Mouse (Mus musculus) adrenal gland, postnatal 36 days (tissue): ENCODE data around the gene Kazn. TPM values are rescaled to one million over a fixed set of nuclear protein-coding genes. Genes with fewer than 3 reads are reported as not detected.

Source experiments
- DNase-seq, 2 experiments: peaks; one replicate each; pipeline ENCODE4 v3.0.0; 2021; ENCODE audit warnings: mixed read lengths in 1 of 2
- total RNA-seq, 2 experiments: library from RNA; stranded (reverse); gene quantifications; 2 replicates each; pipeline ENCODE4 v1.2.3; 2021

Gene Kazn
- total RNA-seq, 2 experiments from 2014 or later: 21.7 to 25.1 TPM

DNA sequence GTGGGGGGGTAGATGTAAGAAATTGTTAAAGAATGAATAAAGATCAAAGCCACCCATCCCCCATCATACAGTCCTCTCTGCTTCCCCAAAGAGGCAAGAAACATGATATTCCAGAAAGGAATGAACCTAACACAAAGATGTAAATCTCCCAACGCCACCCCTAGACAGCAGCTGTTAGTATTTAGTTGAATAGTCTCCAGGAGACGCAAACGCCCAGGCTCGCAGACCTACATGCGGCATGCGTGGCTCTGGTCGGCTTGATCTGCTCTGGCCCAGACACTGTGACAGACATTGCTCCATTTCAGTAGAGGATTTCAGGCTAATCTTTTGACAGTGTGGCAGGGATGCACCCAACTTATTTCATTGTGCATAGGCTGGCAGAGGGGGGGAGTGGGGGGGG is 120.7 kb downstream of the Kazn start:
- no peak for DNase-seq

DNA sequence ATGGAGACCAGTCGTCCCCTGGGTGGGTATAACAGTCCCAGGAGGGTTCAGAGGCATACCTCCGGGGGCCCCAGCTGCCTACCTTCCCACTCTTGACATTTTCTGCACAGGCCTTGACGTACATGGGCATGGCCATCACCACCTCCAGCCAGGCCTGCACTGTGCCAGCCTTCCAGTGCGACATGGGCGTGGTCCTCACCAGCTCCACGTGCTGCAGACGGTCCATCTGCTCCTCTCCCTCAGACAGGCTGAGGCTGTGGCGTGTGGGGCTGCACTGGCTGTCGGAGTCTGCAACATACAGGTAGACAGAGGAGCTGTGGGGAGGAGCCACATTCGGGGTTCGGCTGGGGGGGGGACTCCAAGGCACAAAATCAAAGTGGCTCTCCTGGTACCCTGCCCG is 121.2 kb downstream of the Kazn start:
- no peak for DNase-seq

DNA sequence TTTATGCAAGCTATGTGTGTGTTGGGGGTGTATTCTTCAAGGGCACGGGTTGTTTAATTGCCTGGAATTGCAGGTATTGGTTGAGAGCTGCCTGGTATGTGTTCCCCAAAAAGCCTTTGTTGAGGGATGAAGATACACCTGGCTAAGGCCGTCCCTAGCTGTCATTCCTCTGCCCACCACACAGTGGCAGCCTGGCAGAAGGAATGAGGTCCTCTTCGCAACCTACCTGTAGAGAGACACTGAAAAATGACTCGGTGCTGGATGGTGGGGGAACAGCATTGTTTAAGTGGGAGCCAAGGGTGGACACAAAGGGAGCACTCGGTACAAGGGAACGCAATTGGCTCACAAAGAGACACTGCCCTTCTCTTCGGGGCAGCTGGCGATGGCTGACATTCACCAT is 125.9 kb downstream of the Kazn start:
- peak; percentile 30 to 35 for DNase-seq

DNA sequence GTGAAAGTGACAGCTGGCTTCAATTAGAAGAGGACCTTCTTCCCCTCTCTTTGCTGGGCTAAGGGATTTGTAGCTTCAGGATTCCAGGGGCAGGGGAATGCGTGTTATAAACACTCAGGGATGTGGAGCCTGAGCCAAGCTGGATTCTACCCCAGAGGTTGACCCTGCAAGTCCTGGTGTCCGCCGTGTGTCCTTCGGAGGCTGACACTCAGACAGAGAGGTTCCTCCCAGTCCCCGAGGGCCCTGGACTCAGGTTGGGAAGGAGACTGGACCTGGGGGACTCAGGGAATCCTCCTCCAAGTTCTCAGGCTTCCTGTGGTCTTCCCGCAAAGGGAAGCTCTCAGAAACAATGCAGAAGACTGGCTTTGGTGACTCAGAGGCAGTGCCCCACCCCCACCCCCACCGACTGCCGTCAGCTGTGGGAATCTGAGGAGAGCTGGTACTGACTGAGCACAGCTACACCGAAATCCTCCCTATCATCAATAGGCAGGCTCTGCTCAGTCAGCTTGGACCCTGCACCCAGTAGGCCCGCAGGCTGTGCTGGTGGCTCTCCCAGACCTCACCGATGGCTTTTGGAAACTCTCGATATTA is 136.0 kb downstream of the Kazn start:
- DNase-seq: peak in 1 of 2 experiments; percentile 55

DNA sequence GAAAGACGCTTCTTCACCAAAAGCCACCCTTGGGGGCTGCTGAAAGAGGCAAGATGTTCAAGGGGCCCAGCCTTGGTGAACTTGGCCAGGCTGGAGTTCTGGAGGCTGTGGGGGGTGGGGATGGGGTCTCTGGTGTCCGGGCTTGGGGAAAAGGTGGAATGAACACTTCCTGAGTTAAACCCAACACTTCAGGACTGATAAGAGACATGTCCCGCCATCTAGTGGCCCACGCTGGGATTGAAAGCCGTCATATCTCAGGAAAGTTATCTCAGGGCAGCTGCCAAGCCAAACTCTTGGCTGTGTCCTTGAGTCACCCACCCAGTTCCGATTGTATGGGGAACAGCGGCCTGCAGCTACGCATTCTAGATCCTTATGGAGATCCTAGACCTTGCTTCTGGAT is 140.9 kb downstream of the Kazn start:
- peak; percentile 84 to 85 for DNase-seq

DNA sequence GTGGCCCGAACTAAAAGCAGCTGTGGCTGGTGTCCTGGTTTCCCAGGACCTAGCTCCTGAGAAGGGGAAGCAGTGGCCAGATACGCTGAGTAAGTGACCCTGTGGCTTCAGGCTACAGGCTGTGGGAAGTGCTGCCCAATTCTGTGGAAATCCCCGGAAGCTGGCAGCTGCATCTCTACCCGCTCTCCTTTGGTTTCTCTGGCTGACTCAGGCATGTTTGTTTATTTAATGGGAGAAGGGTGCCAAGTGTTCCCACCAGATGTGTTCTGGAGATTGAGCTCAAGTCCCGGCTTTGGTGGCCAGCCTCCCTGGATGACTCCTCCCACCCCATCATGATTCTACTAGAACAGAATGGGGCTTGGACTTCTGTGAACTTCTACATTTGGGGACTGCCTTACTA is 141.3 kb downstream of the Kazn start:
- peak; percentile 70 to 77 for DNase-seq

DNA sequence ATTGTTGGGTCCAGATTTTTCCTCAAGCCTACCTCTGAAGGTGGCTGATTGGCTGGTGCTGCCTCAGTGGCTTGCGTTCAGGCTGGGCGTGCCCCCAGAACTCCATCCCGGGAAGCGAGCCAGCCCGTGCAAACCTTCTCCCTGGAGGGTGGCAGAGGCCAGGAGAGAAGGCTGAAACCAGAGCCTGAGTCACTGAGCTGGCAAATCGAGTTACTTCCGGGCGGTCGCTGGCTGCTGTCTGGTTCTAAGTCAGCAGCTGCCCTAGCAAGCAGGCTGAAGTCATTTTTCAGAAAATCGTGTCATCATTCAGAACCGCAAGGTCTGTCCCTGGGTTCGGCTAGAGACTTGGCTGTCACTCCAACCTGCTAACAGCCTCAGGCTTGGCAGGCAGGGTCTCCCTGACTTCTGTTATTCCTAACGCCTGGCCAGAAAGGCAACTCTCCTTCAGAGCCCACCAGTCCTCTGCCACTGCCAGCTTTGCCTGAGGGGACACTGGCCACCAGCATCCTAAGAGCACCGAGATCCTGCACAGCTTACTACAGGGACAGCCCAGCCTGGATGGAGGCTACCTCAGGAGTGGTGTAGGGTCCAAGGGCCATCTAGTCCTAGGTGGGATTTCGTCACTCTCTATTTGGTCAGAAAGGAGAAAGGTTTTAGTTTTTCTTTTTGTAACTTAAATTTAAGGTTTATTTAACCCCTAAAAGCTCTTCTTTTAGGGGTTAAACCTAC is 143.5 kb downstream of the Kazn start:
- peak; percentile 90 to 94 for DNase-seq

DNA sequence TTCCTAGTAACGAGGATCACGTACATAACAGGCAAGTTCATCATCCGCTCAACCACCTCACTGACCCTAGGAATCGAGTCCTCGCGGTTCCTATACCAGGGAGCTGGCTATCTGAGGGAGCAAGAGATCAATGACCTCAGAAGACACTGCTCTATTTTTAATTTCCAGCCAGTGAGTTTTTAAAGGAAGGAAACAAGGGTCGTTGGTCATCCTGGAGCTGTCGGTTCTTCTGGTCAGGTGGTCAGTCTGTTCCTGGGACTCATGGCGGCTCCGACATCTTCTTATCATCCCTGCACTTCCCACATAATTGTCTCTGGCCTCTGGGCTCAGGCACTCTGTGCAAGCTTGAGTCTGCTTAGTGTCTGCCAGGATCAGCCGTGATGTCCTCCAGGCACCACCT is 144.8 kb downstream of the Kazn start:
- no peak for DNase-seq

DNA sequence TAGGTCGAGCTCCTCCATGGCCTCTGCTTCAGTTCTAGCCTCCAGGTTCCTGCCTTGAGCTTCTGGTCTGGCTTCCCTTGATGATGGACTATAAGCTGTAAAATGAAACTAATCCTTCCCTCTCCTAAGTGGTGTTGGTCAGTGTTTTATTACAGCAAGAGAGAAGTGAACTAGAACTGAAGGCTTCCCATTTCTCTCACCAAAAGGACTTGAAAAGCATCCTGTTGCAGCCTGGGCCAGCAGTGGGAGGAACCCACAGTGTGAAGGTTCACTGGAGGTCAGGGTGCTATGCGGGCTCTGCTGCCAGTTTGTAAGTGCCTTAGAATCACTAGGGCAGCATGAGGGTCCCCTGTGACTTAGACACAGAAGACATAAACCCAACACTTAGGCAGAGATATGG is 148.1 kb downstream of the Kazn start:
- DNase-seq: no peak

DNA sequence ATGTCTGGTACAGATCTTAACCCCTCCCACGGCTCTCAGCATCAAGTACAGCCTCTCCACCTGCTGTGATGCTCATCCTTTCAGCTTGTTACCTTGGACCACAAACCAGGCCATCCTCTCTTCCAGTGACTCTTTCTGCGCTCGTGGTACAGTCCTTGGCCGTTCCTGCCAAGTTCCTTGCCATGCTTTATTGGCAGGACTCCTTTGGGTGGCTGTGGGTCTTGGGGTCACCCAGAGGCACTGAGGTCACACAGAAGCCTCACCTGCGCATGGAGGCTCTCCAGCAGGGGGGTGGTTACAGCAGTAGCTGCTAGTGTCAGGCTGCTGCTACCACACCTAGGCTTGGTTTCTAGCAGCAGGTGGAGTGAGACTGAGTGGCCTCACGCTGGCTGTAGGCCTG is 149.2 kb downstream of the Kazn start:
- DNase-seq: no peak

DNA sequence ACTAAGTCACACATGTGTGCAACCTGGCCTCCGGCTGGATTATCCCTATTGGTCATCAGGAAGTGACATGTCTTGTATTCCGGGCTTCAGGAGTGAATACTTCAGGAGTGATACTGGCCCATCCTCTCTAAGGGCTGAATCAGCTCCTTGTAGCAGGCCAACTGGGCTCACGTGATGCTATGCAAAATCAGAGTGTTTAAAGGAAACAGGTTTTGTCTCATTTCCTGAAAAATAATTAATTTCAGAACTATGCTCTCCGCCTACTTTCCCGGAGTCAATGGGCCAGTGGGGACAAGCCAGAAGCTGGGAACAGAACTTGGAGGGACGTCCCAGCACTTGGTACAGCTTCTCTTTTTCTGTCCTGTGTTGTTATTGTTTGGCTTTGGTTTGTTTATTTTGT is 150.4 kb downstream of the Kazn start:
- no peak for DNase-seq

DNA sequence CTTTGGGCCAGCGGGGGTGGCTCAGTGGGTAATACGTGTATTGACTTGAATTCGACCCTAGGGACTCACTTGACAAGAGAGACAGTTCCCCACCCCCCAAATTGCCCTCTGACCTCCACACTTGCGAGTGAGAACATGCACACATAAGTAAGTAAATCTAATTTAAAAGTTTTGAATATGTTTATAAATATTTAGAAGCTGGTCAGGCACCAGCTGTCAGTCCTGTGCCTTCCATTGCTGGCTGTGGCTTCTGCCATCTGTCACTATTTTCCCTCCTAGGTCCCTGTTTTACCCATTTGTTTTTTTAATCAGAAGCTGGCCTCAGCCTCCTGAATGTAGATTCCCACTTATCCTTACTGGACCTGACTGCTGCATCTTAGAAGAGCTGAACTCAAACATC is 150.8 kb downstream of the Kazn start:
- no peak for DNase-seq

DNA sequence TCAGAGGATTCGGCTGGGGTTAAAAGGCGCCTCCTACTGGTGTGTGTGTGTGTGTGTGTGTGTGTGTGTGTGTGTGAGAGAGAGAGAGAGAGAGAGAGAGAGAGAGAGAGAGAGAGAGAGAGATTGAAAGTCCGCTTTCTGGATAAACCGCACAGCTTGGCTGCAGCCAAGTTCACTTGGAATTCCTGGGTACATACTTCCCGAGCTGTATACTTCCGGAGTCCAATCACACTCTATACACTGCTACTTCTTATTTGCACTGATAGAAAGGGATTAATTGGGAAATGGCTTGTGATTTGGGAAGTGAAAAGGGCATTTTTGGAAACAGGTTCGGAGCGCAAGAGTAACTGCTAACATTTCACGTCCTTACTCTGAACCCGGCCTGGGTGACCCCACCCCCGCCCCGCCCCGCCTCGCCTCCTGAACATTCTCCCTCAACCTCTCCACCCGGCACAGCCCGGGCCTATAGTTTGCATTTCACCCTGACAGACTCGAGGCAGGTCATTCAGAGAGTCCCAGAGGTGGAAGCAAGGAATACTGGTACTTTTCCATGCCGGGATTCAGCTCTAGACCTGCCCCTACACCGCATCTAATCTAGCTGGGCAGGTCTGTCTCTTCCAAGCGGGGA is 154.2 kb downstream of the Kazn start:
- no peak for DNase-seq

DNA sequence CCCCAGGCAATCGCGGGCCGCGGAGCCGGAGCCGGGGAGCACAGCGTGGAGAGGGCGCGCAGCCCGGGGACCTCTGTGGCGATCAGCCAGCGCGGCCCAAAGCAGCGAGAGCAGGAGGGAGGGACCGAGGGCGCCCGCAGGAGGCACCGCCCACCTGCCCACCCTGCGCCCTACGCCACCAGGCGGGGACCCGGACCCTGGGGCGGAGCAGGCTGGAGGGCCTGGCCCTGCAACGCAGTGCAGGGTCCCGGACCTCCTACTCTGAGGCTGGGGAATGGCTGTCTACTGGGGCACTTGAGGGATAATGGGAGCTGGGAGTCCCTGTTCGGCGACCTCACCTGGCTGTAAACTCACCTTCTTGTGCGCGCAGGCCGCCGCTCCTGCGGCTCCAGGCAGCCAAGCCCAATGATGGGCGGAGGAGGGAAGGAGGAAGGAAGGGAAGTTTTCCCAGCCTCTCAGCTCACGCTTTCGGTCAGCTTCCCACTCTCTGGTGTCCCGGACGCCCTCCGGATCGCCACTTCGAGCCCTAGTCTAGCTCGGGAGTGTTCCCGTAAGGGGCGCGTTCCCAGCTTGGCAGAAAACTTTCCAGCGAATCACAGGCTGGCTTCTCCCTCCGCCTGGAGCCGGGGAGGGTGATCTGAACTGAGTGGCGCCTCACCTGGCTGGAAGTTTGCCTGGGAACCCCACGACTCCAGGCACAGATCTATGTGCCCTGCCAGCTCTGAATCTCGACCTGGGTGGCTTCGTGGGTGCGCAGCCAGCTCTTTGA is 154.9 kb downstream of the Kazn start, which contains the start of gene Tmem51:
Tmem51 (minus strand) TSS at position 174 of the 769 bp plus-strand sequence.
- DNase-seq: peak; percentile 72 to 82

DNA sequence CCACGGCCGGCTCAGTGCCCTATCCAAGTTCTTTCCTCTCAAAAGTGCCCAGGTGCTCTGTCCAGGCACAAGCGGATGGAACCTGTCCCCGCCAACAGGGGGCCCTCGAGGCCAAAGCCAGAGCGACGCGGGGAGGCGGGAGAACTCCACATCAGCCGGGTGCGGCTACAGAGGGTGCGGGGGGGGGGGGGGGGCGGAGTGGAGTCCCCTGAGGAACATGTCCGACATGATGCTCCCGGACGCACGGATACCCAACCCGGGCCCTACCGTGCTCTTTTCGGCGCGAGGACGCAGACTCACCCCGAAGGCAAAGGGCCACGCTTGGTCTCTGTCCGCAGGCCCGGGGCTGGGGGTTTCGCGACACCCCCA is 155.5 kb downstream of the Kazn start:
- peak; percentile 84 to 89 for DNase-seq

DNA sequence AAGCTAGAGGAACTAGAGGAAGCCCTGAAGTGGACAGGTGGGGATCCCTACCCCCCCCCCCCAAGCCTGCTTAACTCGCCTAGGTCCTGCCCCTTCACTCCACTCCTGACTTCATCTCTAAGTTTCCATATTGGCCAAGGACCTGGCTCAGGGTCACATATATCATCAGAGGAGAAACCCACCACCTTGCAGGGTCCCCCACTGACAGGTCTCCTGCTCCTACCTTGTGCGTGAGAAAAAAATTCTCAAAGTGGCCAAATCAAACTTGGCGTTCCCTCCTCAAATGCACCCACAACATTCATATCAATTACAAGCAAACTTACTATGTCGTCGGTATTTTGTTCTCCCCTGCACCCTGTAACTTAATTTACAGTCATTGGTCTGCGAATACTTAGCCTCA is 156.0 kb downstream of the Kazn start:
- no peak for DNase-seq

DNA sequence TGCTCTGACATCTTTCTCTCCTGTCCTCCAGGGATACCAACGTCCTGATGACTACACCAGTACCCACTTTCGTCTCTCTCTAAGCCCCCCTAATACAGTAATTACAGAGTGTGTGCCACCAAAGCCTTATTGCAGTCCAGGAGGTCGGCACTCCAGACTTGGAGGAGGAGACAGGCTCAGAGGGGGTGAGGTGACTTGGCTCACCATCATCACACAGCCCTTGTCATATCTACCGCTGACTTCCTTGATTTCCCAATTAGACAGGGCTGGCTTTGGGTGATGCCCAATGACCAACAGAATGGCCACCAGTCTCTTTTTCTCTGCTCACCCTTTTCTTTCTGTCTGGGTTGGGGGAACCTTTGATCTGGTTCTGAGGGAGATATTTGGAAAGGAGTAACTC is 156.5 kb downstream of the Kazn start:
- no peak for DNase-seq

DNA sequence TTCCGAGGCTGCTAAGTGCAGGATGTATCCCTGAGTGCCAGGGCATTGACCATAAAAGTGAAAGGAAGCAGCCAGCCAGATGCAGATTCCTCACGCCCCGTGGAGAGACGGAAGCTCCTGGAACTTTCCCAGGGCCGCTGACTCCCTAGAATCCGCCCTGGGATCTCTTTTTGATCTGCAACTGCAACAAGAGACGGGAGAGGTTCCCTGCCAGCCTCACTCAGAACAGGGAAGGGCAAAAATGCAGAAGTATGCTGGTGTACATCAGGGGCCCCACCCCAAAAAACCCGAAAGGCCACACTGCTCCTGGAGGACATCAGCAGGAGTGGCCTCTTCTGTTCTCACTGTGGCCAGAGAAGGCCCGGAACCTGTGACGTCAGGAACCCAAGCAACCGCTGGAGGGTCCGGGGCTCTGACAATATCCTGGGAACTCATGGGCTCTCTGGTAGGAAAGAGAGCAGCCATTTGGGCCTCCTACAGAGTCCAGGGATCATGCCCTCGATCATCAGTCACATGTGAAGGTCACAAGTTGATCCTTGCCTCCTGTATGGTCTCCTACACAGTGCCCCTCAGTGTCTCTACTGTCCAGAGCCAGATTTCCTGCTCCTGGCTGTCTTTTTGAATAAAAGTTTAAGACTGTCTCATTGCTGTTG is 157.4 kb downstream of the Kazn start:
- peak; percentile 54 to 70 for DNase-seq

DNA sequence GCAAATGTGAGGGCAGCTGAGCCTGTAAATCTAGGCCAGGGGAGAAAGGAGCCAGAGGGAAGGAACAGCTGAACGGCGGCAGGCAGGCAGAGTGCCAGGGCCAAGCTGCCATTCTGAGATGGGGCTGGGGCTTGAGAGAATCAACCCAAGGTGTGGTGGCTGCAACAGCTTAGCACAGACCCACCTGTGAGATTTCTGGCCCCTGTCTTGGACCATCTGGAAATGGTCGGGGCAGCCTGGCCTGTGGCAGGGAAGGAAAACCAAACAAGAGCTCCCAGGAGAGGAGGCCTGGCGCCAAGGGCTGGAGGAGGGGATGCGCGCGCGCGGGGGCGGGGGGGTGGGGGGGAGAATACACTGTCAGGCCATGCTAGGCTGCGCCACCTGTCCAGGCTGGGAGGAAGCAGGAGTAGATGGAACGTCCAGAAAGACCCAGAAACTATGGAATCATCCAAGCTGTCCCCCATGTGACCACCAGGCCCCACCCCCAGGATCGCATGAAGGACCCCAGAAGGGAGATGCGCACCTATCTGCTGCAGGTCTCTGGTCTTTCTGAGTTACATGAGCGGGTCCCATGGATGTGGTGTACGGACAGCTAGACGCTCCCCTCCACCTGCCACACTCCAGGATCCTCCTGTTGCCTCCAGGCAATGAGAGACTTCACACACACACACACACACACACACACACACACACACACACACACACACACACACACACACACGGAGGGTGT is 158.1 kb downstream of the Kazn start:
- DNase-seq: peak in 1 of 2 experiments; percentile 32

DNA sequence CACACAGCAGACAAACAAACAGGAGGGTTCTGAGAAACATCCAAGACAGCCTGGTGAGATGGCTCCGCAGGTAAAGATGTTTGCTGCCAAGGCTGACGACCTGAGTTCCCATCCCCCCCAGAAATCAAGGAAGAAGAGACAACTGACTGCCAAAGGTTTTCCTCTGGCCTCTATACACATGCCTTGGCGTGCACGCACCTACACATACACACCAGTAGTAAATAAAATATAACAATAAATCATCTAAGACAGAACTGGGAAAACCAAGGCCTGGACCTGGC is 158.8 kb downstream of the Kazn start:
- no peak for DNase-seq

DNA sequence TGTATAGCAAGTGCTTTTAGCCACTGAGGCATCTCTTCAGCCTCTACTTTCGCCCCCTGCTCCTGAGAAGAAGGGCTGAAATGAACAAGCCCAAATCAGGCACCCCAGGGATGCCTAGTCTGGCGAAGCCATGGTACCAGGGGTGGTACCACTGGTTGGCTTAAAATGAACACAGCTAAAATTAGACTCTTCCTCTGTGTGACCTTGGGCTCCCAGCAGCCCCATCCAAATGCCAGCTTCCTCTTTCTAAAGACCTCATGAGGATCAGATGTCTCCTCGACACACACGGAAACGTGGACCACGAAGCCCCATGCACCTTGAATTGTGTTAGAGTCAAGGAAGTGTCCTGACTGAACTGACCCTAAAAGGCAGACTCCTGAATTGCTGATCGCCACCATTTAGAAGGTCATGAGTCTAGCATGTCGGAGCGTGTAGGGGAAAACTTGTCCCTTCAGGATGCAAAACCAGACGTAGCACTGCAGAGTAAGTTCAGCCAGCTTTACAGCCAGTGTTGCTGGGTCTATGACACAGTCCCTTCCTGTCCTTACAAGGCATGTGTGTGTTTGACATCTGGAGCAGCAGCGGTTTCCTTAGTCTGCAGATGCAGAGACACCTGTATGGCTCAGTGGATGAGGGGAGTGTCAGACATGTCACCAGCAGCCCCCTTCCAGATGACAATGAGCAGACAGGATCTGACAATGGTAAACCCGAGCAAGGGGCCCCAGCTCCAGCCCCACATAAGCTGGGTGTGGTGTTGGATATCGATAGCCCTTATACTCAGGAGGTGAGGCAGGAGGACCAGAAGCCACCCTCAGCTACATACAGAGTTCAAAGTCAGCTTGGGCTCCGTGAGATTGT is 159.3 kb downstream of the Kazn start:
- no peak for DNase-seq
